Mouse (Mus musculus) embryonic fibroblast, embryonic 13.5 days (primary cell): ENCODE results near the gene Gm42715. TPM values are rescaled to one million over a fixed set of nuclear protein-coding genes. Genes with fewer than 3 reads are reported as not detected.

Source experiments
- H3K27ac ChIP-seq: 2 replicates; pipeline ENCODE4 v1.5.1; 2012; ENCODE audit warnings: low read length, control low read depth, inconsistent platforms; ENCODE audit not compliant: insufficient read depth
- H3K4me1 ChIP-seq: 2 replicates; pipeline ENCODE4 v1.6.1; 2011; ENCODE audit warnings: low read length; ENCODE audit not compliant: control insufficient read depth, insufficient read depth
- H3K4me3 ChIP-seq: 2 replicates; pipeline ENCODE4 v1.5.1; 2011; ENCODE audit warnings: mild to moderate bottlenecking, control low read depth, low read length; ENCODE audit not compliant: insufficient read depth
- CTCF ChIP-seq: IDR thresholded peaks from 2 replicates; pipeline ENCODE4 v1.5.1; 2011; ENCODE audit warnings: mild to moderate bottlenecking, control low read depth, low read length, moderate library complexity, borderline replicate concordance; ENCODE audit not compliant: insufficient read depth
- POLR2A ChIP-seq: IDR thresholded peaks from 2 replicates; pipeline ENCODE4 v1.6.1; 2011; ENCODE audit warnings: low read depth, mild to moderate bottlenecking, control low read depth, low read length, moderate library complexity
- polyA plus RNA-seq: library from polyadenylated mRNA; stranded (reverse); fragments of >200 nt; gene quantifications from 2 replicates; pipeline ENCODE4 v1.2.4, GENCODE M21; 2011; ENCODE audit warnings: low read depth; ENCODE audit not compliant: missing spikeins, insufficient read length

The Gm42715 gene
- polyA plus RNA-seq, 1 experiment = 10.3 TPM

GRCm38 (mm10) chr7:127614891-127615843 is 95.8 kb downstream of the Gm42715 start, which contains the start of gene Zfp629:
TSS of gene Zfp629 (minus strand) at chr7:127615797.
- Histone ChIP-seq H3K27ac (no peak within 1 kb of the TSS), H3K4me3 (peak within 1 kb of the TSS; percentile 72), H3K4me1 (no peaks in the 10 kb centered on the region)
- TF ChIP-seq CTCF (no peak), POLR2A (no peak; the same call in 1 of the 2 replicates)

- no peak overlapping the region for H3K4me3 ChIP-seq
- H3K4me1 ChIP-seq = no peaks in the 10 kb centered on the region
- H3K27ac ChIP-seq = no peak overlapping the region
- TF ChIP-seq POLR2A (no peak), CTCF (no peak)
Measured at GRCm38 (mm10) chr7:127616336-127616735, 97.0 kb downstream of the Gm42715 start.

Other genes starting within 250 kb of the Gm42715 start
- gene Sephs2, start 245.5 kb upstream of the Gm42715 start, polyA plus RNA-seq = 25.9 and 29.4 TPM in 2 replicates
- gene Itgal, start 223.3 kb upstream of the Gm42715 start, polyA plus RNA-seq = 0.20 and 0.56 TPM in 2 replicates
- 18.4 and 20.7 TPM in 2 replicates for gene Zfp768, start 174.0 kb upstream of the Gm42715 start, polyA plus RNA-seq
- 4.5 and 7.0 TPM in 2 replicates for gene Zfp747, start 143.5 kb upstream of the Gm42715 start, polyA plus RNA-seq
- 1.6 and 2.1 TPM in 2 replicates for gene 9130019O22Rik, start 132.4 kb upstream of the Gm42715 start, polyA plus RNA-seq
- gene E430018J23Rik, start 126.0 kb upstream of the Gm42715 start, polyA plus RNA-seq = 5.3 and 7.1 TPM in 2 replicates
- 3.3 and 5.0 TPM in 2 replicates for gene Zfp764, start 112.8 kb upstream of the Gm42715 start, polyA plus RNA-seq
- gene Zfp688, start 97.5 kb upstream of the Gm42715 start, polyA plus RNA-seq = 9.6 and 11.0 TPM in 2 replicates
- 1.8 and 3.2 TPM in 2 replicates for gene Zfp689, start 70.4 kb upstream of the Gm42715 start, polyA plus RNA-seq
- 73.6 and 83.0 TPM in 2 replicates for gene Prr14, start 60.0 kb upstream of the Gm42715 start, polyA plus RNA-seq
- 54.2 and 58.1 TPM in 2 replicates for gene Fbrs, start 40.4 kb upstream of the Gm42715 start, polyA plus RNA-seq
- gene Srcap, start 7.6 kb upstream of the Gm42715 start, polyA plus RNA-seq = 63.8 and 64.6 TPM in 2 replicates
- gene Tmem265, start 41.8 kb downstream of the Gm42715 start, polyA plus RNA-seq = not detected in 2 replicates
- gene Phkg2, start 53.8 kb downstream of the Gm42715 start, polyA plus RNA-seq = 29.6 and 31.2 TPM in 2 replicates
- 1.5 and 3.6 TPM in 2 replicates for gene Ccdc189, start 69.0 kb downstream of the Gm42715 start, polyA plus RNA-seq
- 34.2 and 34.6 TPM in 2 replicates for gene Rnf40, start 69.2 kb downstream of the Gm42715 start, polyA plus RNA-seq
- gene Zfp629, start 96.2 kb downstream of the Gm42715 start, polyA plus RNA-seq = 9.3 and 14.9 TPM in 2 replicates
- 53.2 and 57.0 TPM in 2 replicates for gene Bcl7c, start 189.3 kb downstream of the Gm42715 start, polyA plus RNA-seq
- gene Ctf1, start 193.2 kb downstream of the Gm42715 start, polyA plus RNA-seq = 14.9 and 27.8 TPM in 2 replicates
- not detected in 2 replicates for gene Ctf2, start 212.6 kb downstream of the Gm42715 start, polyA plus RNA-seq
- gene Fbxl19, start 225.0 kb downstream of the Gm42715 start, polyA plus RNA-seq = 16.0 and 17.8 TPM in 2 replicates